Mouse (Mus musculus): ENCODE results near the gene Mllt3. TPM values are rescaled to one million over a fixed set of nuclear protein-coding genes. Genes with fewer than 3 reads are reported as not detected.
A peak's percentile ranks its signal among the peaks of the same experiment; 100 is the strongest.

Mllt3 gene
- total and polyA plus RNA-seq, 3 experiments, result 15.4 to 75.3 TPM; not detected in 1

- no peak for TF ChIP-seq RCOR1 (IDR thresholded peaks at IDR 0.05; ENCODE audit: low read depth, low read length)
- no peak for TF ChIP-seq ZNF384 (IDR thresholded peaks at IDR 0.05; ENCODE audit: low read depth, low read length)
- no peak for TF ChIP-seq POLR2AphosphoS2 (IDR thresholded peaks at IDR 0.05; ENCODE audit: low read length)
- TF ChIP-seq EP300 (IDR thresholded peaks at IDR 0.05; ENCODE audit: low read depth in 1 of 2, low read length in 2 of 2), result no peak
- no peak for TF ChIP-seq SIN3A (IDR thresholded peaks at IDR 0.05; ENCODE audit: low read length)
- TF ChIP-seq ZMIZ1 (IDR thresholded peaks at IDR 0.05; ENCODE audit: low read depth, low read length), result no peak
- TF ChIP-seq RAD21 (IDR thresholded peaks at IDR 0.05; ENCODE audit: low read depth, low read length), result no peak
- TF ChIP-seq GABPA (IDR thresholded peaks at IDR 0.05; ENCODE audit: low read depth, low read length), result no peak
- TF ChIP-seq BHLHE40 (IDR thresholded peaks at IDR 0.05; ENCODE audit: borderline replicate concordance, low read depth, low read length), result no peak
- TF ChIP-seq MYC (IDR thresholded peaks at IDR 0.05; ENCODE audit: low read depth, low read length), result no peak
- no peak for TF ChIP-seq MXI1 (IDR thresholded peaks at IDR 0.05; ENCODE audit: low read depth, low read length)
- no peak for TF ChIP-seq POLR2AphosphoS5 (IDR thresholded peaks at IDR 0.05; ENCODE audit: borderline replicate concordance, low read depth, low read length)
- no peak for TF ChIP-seq GATA1 (IDR thresholded peaks at IDR 0.05; ENCODE audit: low read depth, low read length)
- TF ChIP-seq MYB (IDR thresholded peaks at IDR 0.05; ENCODE audit: low read depth, low read length), result no peak
- no peak for TF ChIP-seq USF2 (IDR thresholded peaks at IDR 0.05; ENCODE audit: borderline replicate concordance in 1 of 2, insufficient read depth in 1 of 2, low read depth in 1 of 2, low read length in 2 of 2)
- TF ChIP-seq MEF2A (IDR thresholded peaks at IDR 0.05; ENCODE audit: extremely low read depth, insufficient replicate concordance, low read depth, low read length, poor library complexity, severe bottlenecking), result no peak
- TF ChIP-seq HCFC1 (IDR thresholded peaks at IDR 0.05; ENCODE audit: low read depth, low read length), result no peak
- no peak for DNase-seq (ENCODE audit: low read depth, low spot score)
- Histone ChIP-seq H3K27me3 (ENCODE audit: control insufficient read depth in 1 of 2, insufficient read depth in 2 of 2, low read length in 2 of 2) (no peaks in the 10 kb centered on the region), H3K9me3 (replicated peaks; ENCODE audit: insufficient read depth, low read length) (no peaks in the 10 kb centered on the region), H3K4me1 (ENCODE audit: control insufficient read depth in 1 of 2, insufficient read depth in 2 of 2, low read length in 2 of 2) (peaks cover 7 to 8% of the 10 kb centered on the region in 2 experiments), H3K9ac (ENCODE audit: control insufficient read depth, low read depth, low read length, poor library complexity, severe bottlenecking) (no peak overlapping the region), H3K36me3 (ENCODE audit: control insufficient read depth in 1 of 2, insufficient read depth in 2 of 2, low read length in 2 of 2) (peaks cover 0 to 17% of the 10 kb centered on the region in 2 experiments; a peak in 2 of 4 replicates), H3K79me2 (ENCODE audit: control insufficient read depth, insufficient read depth, low read length, poor library complexity) (no peaks in the 10 kb centered on the region; the same call in 1 of the 2 replicates), H3K27ac (ENCODE audit: control insufficient read depth, low read depth, low read length) (no peak overlapping the region), H3K4me3 (ENCODE audit: control insufficient read depth in 1 of 2, insufficient read depth in 1 of 2, low read depth in 2 of 2, low read length in 2 of 2) (no peak overlapping the region)
Measured at GRCm38 (mm10) chr4:87811899-87812298, 221.3 kb downstream of the Mllt3 start.

DNA sequence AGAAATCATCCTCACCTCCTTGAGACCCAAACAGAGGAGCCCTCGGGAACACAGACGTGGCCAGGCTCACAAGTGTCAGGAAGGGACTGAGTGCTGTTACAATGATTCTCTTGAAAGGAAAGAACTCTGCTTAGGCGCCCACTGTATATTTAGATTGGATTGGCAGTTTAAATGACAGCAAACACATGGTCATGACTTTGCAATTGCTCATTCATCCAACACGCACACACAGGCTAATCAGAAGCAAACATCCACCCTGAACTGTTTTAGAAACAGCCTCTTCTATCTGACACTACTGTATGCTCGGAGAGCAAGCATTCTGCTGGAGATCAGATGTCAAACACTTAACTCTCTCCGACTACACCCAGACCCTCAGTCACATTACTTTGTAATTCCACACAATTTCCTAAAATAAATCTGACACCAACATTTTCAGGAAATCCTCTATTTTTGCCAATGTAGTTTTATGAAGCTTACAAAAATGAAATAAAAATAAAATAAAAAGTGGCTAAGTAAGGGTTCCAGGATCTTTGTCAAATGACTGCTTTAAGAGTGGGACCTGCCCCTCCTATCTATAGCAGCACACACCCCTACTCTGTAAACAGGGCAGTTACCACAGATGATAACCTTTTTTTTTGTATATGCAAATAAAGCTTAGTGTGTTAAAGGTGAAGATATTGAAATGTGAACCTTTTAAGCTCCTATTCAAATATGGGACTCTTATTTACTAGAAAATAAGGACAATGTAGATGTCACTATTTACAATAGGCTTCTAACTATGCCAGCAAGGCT lies 226.8 kb downstream of the Mllt3 start:
- Histone ChIP-seq H3K27me3 (ENCODE audit: control insufficient read depth in 1 of 2, insufficient read depth in 2 of 2, low read length in 2 of 2) (no peaks in the 10 kb centered on the region), H3K9ac (ENCODE audit: control insufficient read depth, low read depth, low read length, poor library complexity, severe bottlenecking) (peak overlapping the region; percentile 54), H3K79me2 (ENCODE audit: control insufficient read depth, insufficient read depth, low read length, poor library complexity) (peaks cover 13% of the 10 kb centered on the region), H3K36me3 (ENCODE audit: control insufficient read depth in 1 of 2, insufficient read depth in 2 of 2, low read length in 2 of 2) (peaks cover 0 to 42% of the 10 kb centered on the region in 2 experiments; a peak in 2 of 4 replicates), H3K4me1 (ENCODE audit: control insufficient read depth in 1 of 2, insufficient read depth in 2 of 2, low read length in 2 of 2) (peaks cover 13 to 20% of the 10 kb centered on the region in 2 experiments), H3K9me3 (replicated peaks; ENCODE audit: insufficient read depth, low read length) (no peaks in the 10 kb centered on the region), H3K27ac (ENCODE audit: control insufficient read depth, low read depth, low read length) (peak overlapping the region; percentile 92), H3K4me3 (ENCODE audit: control insufficient read depth in 1 of 2, insufficient read depth in 1 of 2, low read depth in 2 of 2, low read length in 2 of 2) (peak overlapping the region; percentile 52 to 67)
- peak; percentile 93 for DNase-seq (ENCODE audit: low read depth, low spot score)
- TF ChIP-seq TCF12 (IDR thresholded peaks at IDR 0.05; ENCODE audit: low read depth, low read length) (peak; percentile 83), MAX (IDR thresholded peaks at IDR 0.05; ENCODE audit: low read length) (peak; percentile 95), ETS1 (IDR thresholded peaks at IDR 0.05; ENCODE audit: low read depth, low read length) (peak; percentile 95), MEF2A (IDR thresholded peaks at IDR 0.05; ENCODE audit: extremely low read depth, insufficient replicate concordance, low read depth, low read length, poor library complexity, severe bottlenecking) (0 out of 2 replicates have a peak, but pooled peaks have one; percentile 53), HCFC1 (IDR thresholded peaks at IDR 0.05; ENCODE audit: low read depth, low read length) (no peak), BHLHE40 (IDR thresholded peaks at IDR 0.05; ENCODE audit: borderline replicate concordance, low read depth, low read length) (peak; percentile 46; the same call in 1 of the 2 replicates), MYC (IDR thresholded peaks at IDR 0.05; ENCODE audit: low read depth, low read length) (peak; percentile 94), POLR2A (IDR thresholded peaks at IDR 0.05; ENCODE audit: control insufficient read depth in 1 of 2, insufficient read depth in 1 of 2, low read depth in 1 of 2, low read length in 2 of 2, poor library complexity in 1 of 2) (peak in 1 of 2 experiments; percentile 51; a peak in 2 of 4 replicates), UBTF (IDR thresholded peaks at IDR 0.05; ENCODE audit: borderline replicate concordance, insufficient read depth, low read depth, low read length) (no peak), GATA1 (IDR thresholded peaks at IDR 0.05; ENCODE audit: low read depth, low read length) (peak; percentile 77), MXI1 (IDR thresholded peaks at IDR 0.05; ENCODE audit: low read depth, low read length) (peak; percentile 100), ZKSCAN1 (IDR thresholded peaks at IDR 0.05; ENCODE audit: low read depth, low read length) (no peak), TBP (IDR thresholded peaks at IDR 0.05; ENCODE audit: low read depth, low read length) (peak; percentile 56), TAL1 (IDR thresholded peaks at IDR 0.05; ENCODE audit: low read length) (peak; percentile 76), MAFK (IDR thresholded peaks at IDR 0.05; ENCODE audit: borderline replicate concordance, low read depth, low read length) (peak; percentile 67; the same call in 1 of the 2 replicates), ZNF384 (IDR thresholded peaks at IDR 0.05; ENCODE audit: low read depth, low read length) (peak; percentile 96), POLR2AphosphoS2 (IDR thresholded peaks at IDR 0.05; ENCODE audit: low read length) (no peak), EP300 (IDR thresholded peaks at IDR 0.05; ENCODE audit: low read depth in 1 of 2, low read length in 2 of 2) (peak; percentile 80 to 91), GABPA (IDR thresholded peaks at IDR 0.05; ENCODE audit: low read depth, low read length) (peak; percentile 56; the same call in 1 of the 2 replicates), SIN3A (IDR thresholded peaks at IDR 0.05; ENCODE audit: low read length) (peak; percentile 99), MYB (IDR thresholded peaks at IDR 0.05; ENCODE audit: low read depth, low read length) (peak; percentile 60)

Measured in MEL (cell line).